Mouse (Mus musculus) heart, embryonic 12.5 days (tissue): ENCODE data around the gene Ecsit. TPM values are rescaled to one million over a fixed set of nuclear protein-coding genes. Genes with fewer than 3 reads are reported as not detected.

Experiments
- ATAC-seq: fragments of 200-750 bp; cut with Nextera tagmentation; 2 replicates; pipeline ENCODE4 v1.8.0; 2017; ENCODE audit warnings: moderate TSS enrichment, moderate library complexity; ENCODE audit not compliant: insufficient number of reproducible peaks, low FRiP score
- H3K27ac ChIP-seq: fragments of 300-500 bp; sonication (generic); 2 replicates; pipeline ENCODE4 v1.5.1; 2016; ENCODE audit warnings: mild to moderate bottlenecking, moderate library complexity; ENCODE audit not compliant: poor library complexity, severe bottlenecking
- H3K27me3 ChIP-seq: fragments of 300-500 bp; sonication (generic); replicated peaks from 2 replicates; pipeline ENCODE4 v1.6.1; 2016; ENCODE audit warnings: mild to moderate bottlenecking, moderate library complexity
- H3K36me3 ChIP-seq: fragments of 300-500 bp; sonication (generic); 2 replicates; pipeline ENCODE4 v1.6.1; 2016; ENCODE audit warnings: mild to moderate bottlenecking, moderate library complexity
- H3K4me1 ChIP-seq: fragments of 300-500 bp; sonication (generic); replicated peaks from 2 replicates; pipeline ENCODE4 v1.6.1; 2016; ENCODE audit warnings: mild to moderate bottlenecking
- H3K4me2 ChIP-seq: fragments of 300-500 bp; sonication (generic); 2 replicates; pipeline ENCODE4 v1.6.1; 2016; ENCODE audit warnings: mild to moderate bottlenecking, moderate library complexity
- H3K4me3 ChIP-seq: fragments of 300-500 bp; sonication (generic); 2 replicates; pipeline ENCODE4 v1.5.1; 2016; ENCODE audit warnings: mild to moderate bottlenecking
- H3K9ac ChIP-seq: fragments of 300-500 bp; sonication (generic); 2 replicates; pipeline ENCODE4 v1.6.1; 2016; ENCODE audit warnings: mild to moderate bottlenecking, moderate library complexity
- H3K9me3 ChIP-seq: fragments of 300-500 bp; sonication (generic); replicated peaks from 2 replicates; pipeline ENCODE4 v1.6.1; 2016; ENCODE audit warnings: mild to moderate bottlenecking, moderate library complexity
- WGBS: fragments of 180-500 bp; shearing (Covaris S2); methylation state at CpG from one replicate; pipeline ENCODE4 v1.1.7; 2016; 5-methylcytosine and 5-hydroxymethylcytosine counted together
- polyA plus RNA-seq: library from polyadenylated mRNA; unstranded; fragments of >200 nt; fragmentation: Nextera tagmentation; extraction: Ambion mirVana; gene quantifications from 2 replicates; pipeline ENCODE4 v1.2.1, GENCODE M21; 2016

The Ecsit gene
- 49.3 and 51.4 TPM in 2 replicates for polyA plus RNA-seq

DNA sequence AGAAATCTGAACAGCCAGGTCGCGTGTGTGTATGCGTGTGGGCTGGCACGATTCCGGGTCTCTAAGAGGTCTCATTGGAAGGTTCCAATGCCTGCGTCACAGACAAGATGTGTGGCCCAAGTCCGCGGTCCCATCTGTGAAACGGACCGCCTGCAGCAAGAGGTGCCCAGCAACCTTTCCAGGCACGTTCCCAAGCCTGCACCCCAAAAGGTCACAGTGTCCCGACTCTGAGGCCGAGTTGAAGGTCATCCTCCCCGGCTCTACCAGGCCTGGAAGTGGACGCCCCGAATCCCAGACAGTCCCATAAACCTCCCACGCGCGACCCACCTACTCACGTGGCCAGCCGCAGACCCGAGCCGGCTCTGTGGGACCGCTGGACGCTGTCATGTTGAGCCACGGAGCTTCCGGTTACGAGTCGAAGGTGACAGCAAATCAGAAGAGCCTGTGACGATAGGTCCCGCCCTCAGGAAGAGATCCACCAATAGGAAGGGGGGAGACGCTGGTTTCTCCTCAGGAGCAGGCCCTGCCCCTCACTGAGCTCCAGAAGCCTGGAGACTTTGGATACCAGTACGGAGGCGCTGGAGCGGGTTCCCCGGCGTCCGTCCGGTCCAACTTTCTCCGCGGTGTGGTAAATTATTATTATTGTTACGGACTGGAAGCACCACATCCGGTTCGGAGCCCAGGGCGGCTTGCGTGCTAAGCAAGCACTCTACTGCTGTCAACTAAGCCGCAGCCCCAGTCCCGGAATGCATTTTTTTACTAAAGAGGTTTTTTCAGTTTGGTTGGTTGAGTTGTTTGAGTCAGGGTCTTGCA is at the start of gene Ecsit:
Gene Ecsit (minus strand): TSS at position 417 of the 813 bp plus-strand sequence.
- no peaks in the 10 kb centered on the region for H3K9me3 ChIP-seq
- H3K4me3 ChIP-seq = peak within 1 kb of the TSS; percentile 85
- peak within 1 kb of the TSS; percentile 82 for H3K9ac ChIP-seq
- peak within 1 kb of the TSS; percentile 83 for H3K4me2 ChIP-seq
- peaks cover 19% of the 10 kb centered on the region for H3K4me1 ChIP-seq
- H3K36me3 ChIP-seq = peaks cover 17% of the 10 kb centered on the region
- peak within 1 kb of the TSS; percentile 75 for H3K27ac ChIP-seq
- no peaks in the 10 kb centered on the region for H3K27me3 ChIP-seq
- ATAC-seq = peak; percentile 98
- WGBS = under 1% methylated on average over 48 of the region's 48 CpGs

DNA sequence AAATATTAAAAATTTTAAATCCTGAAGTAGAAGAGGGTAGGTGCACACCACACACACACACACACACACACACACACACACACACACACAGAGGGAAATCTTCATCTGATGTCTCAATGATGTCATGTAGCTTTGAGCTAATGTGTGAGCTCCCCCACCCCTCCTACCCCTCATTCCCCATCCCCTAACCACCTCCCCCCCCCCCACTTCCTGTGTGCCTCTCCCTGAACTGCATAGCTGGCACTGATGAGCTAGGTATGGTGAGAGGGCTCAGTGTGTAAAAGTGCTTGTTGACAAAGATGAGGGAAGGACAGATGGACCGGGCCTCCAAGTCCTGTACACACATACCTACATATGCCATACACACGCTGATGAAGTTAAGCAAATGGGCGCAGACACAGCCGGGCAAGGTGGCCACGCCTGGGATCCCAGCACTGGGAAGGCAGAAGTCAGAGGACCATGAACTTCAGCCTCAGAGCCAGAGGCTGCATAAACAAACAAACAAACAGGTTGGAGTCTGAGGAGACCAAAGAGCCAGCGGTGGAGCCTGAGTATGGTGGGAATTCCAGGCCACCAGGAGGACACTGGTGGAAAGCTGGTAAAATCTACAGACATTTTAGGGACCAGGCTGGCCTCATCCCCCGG is 49.1 kb upstream of the Ecsit start:
- no peaks in the 10 kb centered on the region for H3K9me3 ChIP-seq
- H3K4me2 ChIP-seq = 0 out of 2 replicates have a peak overlapping the region, but pooled peaks have one; percentile 39
- peaks cover 11% of the 10 kb centered on the region; the same call in 1 of the 2 replicates for H3K27me3 ChIP-seq
- H3K4me1 ChIP-seq = peaks cover 19% of the 10 kb centered on the region
- ATAC-seq = no peak
- 0 out of 2 replicates have a peak overlapping the region, but pooled peaks have one; percentile 53 for H3K9ac ChIP-seq
- no peaks in the 10 kb centered on the region for H3K36me3 ChIP-seq
- H3K4me3 ChIP-seq = peak overlapping the region; percentile 32
- WGBS = 77% methylated on average over 7 of the region's 7 CpGs
- H3K27ac ChIP-seq = peak overlapping the region; percentile 47

DNA sequence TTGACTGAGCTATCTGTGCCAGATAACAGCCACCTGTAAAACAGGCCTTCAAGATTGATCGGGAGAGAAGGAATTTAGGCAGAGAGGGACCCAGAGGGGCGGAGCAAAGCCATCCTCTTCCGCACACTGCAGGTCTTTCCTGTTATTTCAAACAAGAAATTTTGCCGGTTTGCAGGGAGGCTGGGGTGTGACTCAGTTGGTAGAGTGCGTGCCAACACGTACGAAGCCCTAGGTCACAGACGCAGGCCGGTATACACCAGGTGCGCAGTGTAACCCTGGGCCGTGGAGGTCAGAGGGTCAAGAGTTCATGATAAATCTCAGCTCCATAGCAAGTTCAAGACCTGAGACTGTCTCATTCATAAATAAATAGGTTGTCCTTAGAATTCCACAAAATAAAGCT is 47.0 kb upstream of the Ecsit start:
- no peak for ATAC-seq
- peaks cover 18% of the 10 kb centered on the region for H3K4me1 ChIP-seq
- WGBS = 36% methylated on average over 11 of the region's 11 CpGs
- peaks cover 11% of the 10 kb centered on the region for H3K27me3 ChIP-seq
- peak overlapping the region; percentile 71; the same call in 1 of the 2 replicates for H3K9ac ChIP-seq
- 0 out of 2 replicates have a peak overlapping the region, but pooled peaks have one; percentile 7 for H3K27ac ChIP-seq
- H3K4me2 ChIP-seq = peak overlapping the region; percentile 86
- H3K4me3 ChIP-seq = peak overlapping the region; percentile 48
- H3K36me3 ChIP-seq = no peaks in the 10 kb centered on the region
- no peaks in the 10 kb centered on the region for H3K9me3 ChIP-seq

DNA sequence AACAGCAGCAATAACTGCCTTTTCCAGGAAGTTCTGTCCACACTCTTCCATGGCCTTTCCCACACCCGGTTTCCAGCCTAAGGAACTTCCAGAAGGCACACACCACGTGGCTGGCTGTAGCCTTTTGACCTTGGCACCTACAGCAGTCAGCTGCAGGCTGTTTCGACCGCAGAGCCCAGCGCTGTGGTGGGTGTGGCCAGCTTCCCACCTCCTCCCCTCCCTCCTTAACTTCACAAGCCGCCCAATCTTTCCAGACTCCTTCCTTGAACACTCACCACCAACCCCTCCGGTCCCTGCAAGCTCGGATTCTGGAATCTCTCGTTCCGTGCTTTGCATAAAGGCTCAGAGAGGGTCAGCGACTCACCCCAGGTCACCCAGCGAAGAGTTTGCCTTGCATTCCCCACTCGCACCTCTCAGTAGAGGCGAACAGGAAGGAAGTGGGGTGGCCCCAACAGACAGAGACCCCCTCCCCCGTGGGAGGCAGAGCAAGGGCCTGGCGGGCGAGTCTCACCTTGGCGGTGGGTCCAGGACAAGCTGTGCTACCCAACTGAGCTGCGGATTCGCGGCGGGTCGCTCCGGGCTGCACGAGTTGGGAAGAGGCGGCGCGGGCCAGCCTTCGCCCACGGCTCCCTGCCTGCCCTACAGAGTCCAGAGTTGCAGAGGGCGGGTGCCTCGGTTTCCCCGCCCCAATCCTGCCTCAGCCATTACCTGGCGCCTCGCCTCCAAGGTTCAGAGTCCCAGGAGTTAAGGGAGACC is 46.2 kb upstream of the Ecsit start:
- H3K27me3 ChIP-seq = peaks cover 11% of the 10 kb centered on the region
- H3K9me3 ChIP-seq = no peaks in the 10 kb centered on the region
- peak overlapping the region; percentile 86 for H3K4me2 ChIP-seq
- H3K9ac ChIP-seq = peak overlapping the region; percentile 71
- H3K36me3 ChIP-seq = no peaks in the 10 kb centered on the region
- peak; percentile 76 for ATAC-seq
- under 1% methylated on average over 35 of the region's 35 CpGs for WGBS
- peak overlapping the region; percentile 48 for H3K4me3 ChIP-seq
- H3K4me1 ChIP-seq = peaks cover 12% of the 10 kb centered on the region
- H3K27ac ChIP-seq = peak overlapping the region; percentile 7; the same call in 1 of the 2 replicates

DNA sequence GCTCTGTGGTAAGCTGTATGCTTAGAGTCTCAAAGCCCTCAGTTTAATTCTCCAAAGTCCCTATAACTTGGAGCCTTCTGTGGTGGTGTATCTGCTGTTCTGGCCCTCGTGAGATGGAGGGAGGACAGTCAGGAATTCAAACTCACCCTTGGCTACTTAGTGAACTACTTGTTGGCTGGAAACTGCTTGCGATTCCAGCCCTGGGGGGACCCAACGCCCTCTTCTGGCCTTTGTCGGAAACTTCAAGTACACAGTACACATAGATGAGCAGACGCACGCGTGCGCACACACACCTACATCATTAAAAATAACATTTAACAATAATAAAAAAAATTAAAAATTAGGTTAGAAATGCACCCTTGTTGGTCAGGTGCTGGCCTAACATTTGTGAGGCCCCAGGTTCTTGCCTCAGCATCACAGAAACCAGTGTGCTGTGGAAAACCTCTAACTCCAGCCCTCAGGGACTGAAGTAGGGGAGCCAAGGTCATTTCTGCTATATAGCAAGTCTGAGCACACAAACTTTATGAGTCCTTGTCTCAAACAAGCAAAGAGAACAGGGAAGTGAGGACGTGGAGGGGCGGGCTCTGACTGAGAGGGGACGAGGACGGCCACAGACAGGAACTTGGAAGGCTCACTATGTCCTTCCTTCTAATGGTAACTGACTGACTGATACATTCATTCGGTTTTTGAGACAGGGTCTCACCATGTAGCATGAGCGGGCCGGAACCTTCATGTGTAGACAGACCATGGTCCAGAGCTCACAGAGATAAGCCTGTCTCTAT is 40.2 kb upstream of the Ecsit start:
- H3K27me3 ChIP-seq = peaks cover 4% of the 10 kb centered on the region; the same call in 1 of the 2 replicates
- no peaks in the 10 kb centered on the region for H3K36me3 ChIP-seq
- no peak overlapping the region for H3K27ac ChIP-seq
- no peak overlapping the region for H3K4me2 ChIP-seq
- 83% methylated on average over 15 of the region's 15 CpGs for WGBS
- ATAC-seq = no peak
- no peak overlapping the region for H3K9ac ChIP-seq
- H3K9me3 ChIP-seq = no peaks in the 10 kb centered on the region
- H3K4me1 ChIP-seq = no peaks in the 10 kb centered on the region
- H3K4me3 ChIP-seq = no peak overlapping the region

DNA sequence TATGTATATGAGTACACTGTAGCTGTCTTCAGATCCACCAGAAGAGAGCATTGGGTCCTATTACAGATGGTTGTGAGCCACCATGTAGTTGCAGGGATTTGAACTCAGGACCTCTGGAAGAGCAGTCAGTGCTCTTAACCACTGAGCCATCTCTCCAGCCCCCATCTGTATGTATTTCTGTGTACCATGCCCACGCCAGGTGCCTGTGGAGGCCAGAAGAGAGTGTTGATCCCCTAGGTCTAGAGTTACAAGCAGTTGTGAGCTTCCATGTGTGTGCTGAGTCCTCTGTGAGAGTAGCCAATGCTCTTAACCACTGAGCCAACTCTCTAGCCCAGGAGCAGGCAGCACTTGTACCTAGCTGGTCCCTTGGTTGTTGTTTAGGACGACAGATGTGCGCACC is 38.9 kb upstream of the Ecsit start:
- H3K36me3 ChIP-seq = no peaks in the 10 kb centered on the region
- no peaks in the 10 kb centered on the region; the same call in 1 of the 2 replicates for H3K27me3 ChIP-seq
- no peak overlapping the region for H3K4me3 ChIP-seq
- no peak overlapping the region for H3K27ac ChIP-seq
- no peak overlapping the region for H3K9ac ChIP-seq
- H3K4me2 ChIP-seq = no peak overlapping the region
- no peak for ATAC-seq
- 76% methylated on average over 3 of the region's 3 CpGs for WGBS
- H3K9me3 ChIP-seq = no peaks in the 10 kb centered on the region
- no peaks in the 10 kb centered on the region for H3K4me1 ChIP-seq

DNA sequence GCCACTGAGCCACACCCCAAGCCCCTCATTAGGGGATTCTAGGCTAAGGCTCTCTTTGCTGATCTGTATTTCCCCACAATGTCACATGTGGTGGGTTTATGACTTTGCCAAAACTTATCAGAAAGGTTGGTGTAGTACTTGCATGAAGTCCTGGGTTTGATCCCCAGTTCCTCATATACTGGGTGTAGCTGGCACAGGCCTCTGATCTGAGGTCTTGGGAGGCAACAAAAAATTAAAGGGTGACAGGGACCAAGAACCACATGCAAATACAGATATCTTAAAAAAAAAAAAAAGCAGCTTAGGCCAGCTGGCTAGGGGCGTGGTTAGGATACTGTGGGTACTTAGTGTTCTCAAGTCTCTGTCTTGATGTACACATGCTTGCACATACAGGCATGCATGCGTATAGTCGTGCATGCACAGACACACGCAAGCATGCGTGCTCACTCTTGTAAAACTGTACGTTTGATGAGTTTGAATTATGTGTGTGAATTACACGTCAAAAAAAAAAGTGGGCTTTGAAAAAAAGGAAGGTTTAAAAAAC is 37.9 kb upstream of the Ecsit start:
- Histone ChIP-seq H3K27me3 (no peaks in the 10 kb centered on the region), H3K9ac (no peak overlapping the region), H3K4me3 (no peak overlapping the region), H3K27ac (no peak overlapping the region), H3K4me1 (no peaks in the 10 kb centered on the region), H3K36me3 (no peaks in the 10 kb centered on the region), H3K4me2 (no peak overlapping the region), H3K9me3 (no peaks in the 10 kb centered on the region)
- 79% methylated on average over 7 of the region's 7 CpGs for WGBS
- no peak for ATAC-seq

DNA sequence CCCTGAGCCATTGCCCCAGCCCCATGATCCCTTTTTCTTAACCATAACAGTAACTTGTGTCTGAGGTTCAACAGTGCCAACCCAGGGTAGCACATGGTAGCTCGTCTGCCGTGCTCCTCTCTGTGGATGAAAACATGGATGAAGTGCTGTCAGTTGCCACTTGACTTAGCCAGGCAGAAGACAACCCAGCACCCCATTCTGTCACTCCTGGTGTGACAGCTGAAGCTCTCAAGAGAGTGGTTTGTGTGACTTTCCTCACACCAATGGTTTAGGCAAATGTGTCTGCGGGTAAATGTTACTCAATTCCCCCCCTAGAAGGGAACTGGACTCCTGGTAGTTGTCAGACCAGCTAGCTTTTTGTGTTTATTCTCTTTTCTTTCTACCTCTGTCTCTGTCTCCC is 36.8 kb upstream of the Ecsit start:
- H3K4me2 ChIP-seq = no peak overlapping the region
- no peak overlapping the region for H3K4me3 ChIP-seq
- WGBS = 65% methylated on average over 3 of the region's 3 CpGs
- ATAC-seq = no peak
- no peaks in the 10 kb centered on the region for H3K27me3 ChIP-seq
- H3K4me1 ChIP-seq = peaks cover 7% of the 10 kb centered on the region; the same call in 1 of the 2 replicates
- no peak overlapping the region for H3K27ac ChIP-seq
- H3K9me3 ChIP-seq = no peaks in the 10 kb centered on the region
- no peaks in the 10 kb centered on the region for H3K36me3 ChIP-seq
- H3K9ac ChIP-seq = no peak overlapping the region

DNA sequence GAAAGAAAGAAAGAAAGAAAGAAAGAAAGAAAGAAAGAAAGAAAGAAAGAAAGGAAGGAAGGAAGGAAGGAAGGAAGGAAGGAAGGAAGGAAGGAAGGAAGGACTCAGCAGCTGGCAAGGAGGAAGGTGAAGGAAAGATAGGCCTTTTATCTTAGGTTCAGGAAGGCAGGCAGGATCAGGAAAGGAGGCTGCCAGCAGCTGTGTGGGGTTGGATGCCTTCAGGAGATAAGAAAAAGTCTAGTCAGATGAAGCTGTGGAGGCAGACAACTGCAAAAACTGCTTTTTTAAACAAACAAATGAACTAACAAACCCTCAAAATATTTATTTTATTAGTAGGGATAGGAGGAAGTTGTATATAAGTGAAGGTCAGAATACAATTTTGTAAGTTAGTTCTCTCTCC is 36.3 kb upstream of the Ecsit start:
- no peaks in the 10 kb centered on the region for H3K9me3 ChIP-seq
- H3K27ac ChIP-seq = no peak overlapping the region
- H3K36me3 ChIP-seq = no peaks in the 10 kb centered on the region
- no peak overlapping the region for H3K4me3 ChIP-seq
- H3K4me2 ChIP-seq = no peak overlapping the region
- no peak for ATAC-seq
- H3K27me3 ChIP-seq = no peaks in the 10 kb centered on the region
- H3K9ac ChIP-seq = no peak overlapping the region
- H3K4me1 ChIP-seq = peaks cover 7% of the 10 kb centered on the region; the same call in 1 of the 2 replicates

DNA sequence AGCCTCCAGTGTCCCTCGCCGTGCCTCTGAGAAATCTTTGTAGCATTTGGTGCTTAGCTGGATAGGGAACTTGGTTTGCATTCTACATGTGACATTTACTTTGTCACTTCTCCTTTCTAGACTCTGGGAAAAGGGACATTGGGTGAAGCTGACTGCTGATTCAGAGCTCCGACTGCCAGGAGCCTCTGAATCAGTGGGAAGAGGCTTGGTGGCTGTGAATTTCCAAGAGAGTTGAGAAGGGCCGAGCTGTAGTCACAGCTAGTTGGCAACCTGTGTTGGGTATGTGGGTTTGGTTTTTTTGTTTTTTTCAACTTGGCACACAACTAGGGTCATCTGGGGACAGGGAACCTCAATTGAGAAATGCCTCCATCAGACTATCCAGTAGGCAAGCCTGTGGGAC is 34.3 kb upstream of the Ecsit start:
- Histone ChIP-seq H3K4me1 (peaks cover 16% of the 10 kb centered on the region), H3K9ac (no peak overlapping the region), H3K9me3 (no peaks in the 10 kb centered on the region), H3K36me3 (no peaks in the 10 kb centered on the region), H3K27ac (no peak overlapping the region), H3K27me3 (no peaks in the 10 kb centered on the region), H3K4me3 (no peak overlapping the region), H3K4me2 (no peak overlapping the region)
- no peak for ATAC-seq
- WGBS = 93% methylated on average over 4 of the region's 4 CpGs
